Mouse (Mus musculus) kidney, postnatal 0 days (tissue): ENCODE measurements at regions not wholly inside any gene's neighbourhood (a gene's known extent, or its start where the extent isn't known, plus 50 kb on each side); places are given as distances from the start of the nearest gene placed in this dataset.
A peak's percentile ranks its signal among the peaks of the same experiment; 100 is the strongest.

Source experiments
- ATAC-seq: fragments of 200-750 bp; cut with Nextera tagmentation; replicated peaks from 2 replicates; pipeline ENCODE4 v1.8.0; 2017; ENCODE audit warnings: low read depth, moderate number of reproducible peaks, moderate TSS enrichment, moderate library complexity; ENCODE audit not compliant: low FRiP score
- DNase-seq: peaks from one replicate; pipeline ENCODE4 v3.0.0-alpha.2; 2016; ENCODE audit warnings: low spot score
- H3K27ac ChIP-seq: fragments of 300-500 bp; sonication (generic); 2 replicates; pipeline ENCODE4 v1.5.1; 2014; ENCODE audit warnings: mild to moderate bottlenecking
- H3K27me3 ChIP-seq: fragments of 300-500 bp; sonication (generic); 2 replicates; pipeline ENCODE4 v1.6.1; 2014; ENCODE audit warnings: low read length, mixed read lengths; ENCODE audit not compliant: insufficient read depth
- H3K36me3 ChIP-seq: fragments of 300-500 bp; sonication (generic); 2 replicates; pipeline ENCODE4 v1.6.1; 2014; ENCODE audit warnings: low read length, mixed read lengths; ENCODE audit not compliant: insufficient read depth
- H3K4me1 ChIP-seq: fragments of 300-500 bp; sonication (generic); replicated peaks from 2 replicates; pipeline ENCODE4 v1.6.1; 2014; ENCODE audit warnings: antibody characterized with exemption, low read length, mixed read lengths; ENCODE audit not compliant: insufficient read depth
- H3K4me2 ChIP-seq: fragments of 300-500 bp; sonication (generic); 2 replicates; pipeline ENCODE4 v1.6.1; 2014; ENCODE audit warnings: mild to moderate bottlenecking, low read length, moderate library complexity, mixed read lengths
- H3K4me3 ChIP-seq: fragments of 300-500 bp; sonication (generic); replicated peaks from 2 replicates; pipeline ENCODE4 v1.5.1; 2014; ENCODE audit warnings: low read depth, low read length
- H3K9ac ChIP-seq: fragments of 300-500 bp; sonication (generic); 2 replicates; pipeline ENCODE4 v1.6.1; 2014; ENCODE audit warnings: low read depth, low read length
- H3K9me3 ChIP-seq: fragments of 300-500 bp; sonication (generic); replicated peaks from 2 replicates; pipeline ENCODE4 v1.6.1; 2016; ENCODE audit warnings: low read length, inconsistent platforms, mixed read lengths
- CTCF ChIP-seq: IDR thresholded peaks from 2 replicates; pipeline ENCODE4 v1.5.1; 2016; ENCODE audit warnings: antibody characterized with exemption, low read depth, mild to moderate bottlenecking, moderate library complexity
- WGBS: fragments of 180-500 bp; shearing (Covaris S2); extraction: QIAGEN DNeasy Blood & Tissue Kit; methylation state at CpG from one replicate; pipeline ENCODE4 v1.1.7; 2014; 5-methylcytosine and 5-hydroxymethylcytosine counted together

DNA sequence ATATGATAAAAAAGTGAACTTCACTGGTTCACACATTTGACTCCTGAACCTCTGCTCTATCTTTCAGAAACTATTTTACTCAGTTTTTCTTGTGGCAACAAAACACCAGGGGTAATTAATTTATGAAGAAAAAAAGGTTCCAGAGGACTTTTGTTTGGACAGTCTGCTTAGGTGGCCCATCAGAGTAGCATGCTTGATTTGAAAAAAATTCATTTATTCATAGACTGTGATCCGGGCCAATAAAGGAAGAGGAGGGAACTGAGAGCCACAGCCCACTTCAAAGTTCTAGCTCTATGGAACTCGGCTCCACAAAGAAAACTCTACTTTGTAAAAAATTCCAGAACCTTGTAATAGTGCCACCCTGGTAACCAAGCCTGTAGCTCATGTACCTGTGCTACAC, 248.8 kb downstream of the Etv1 start:
- no peaks in the 10 kb centered on the region for H3K9me3 ChIP-seq
- no peak for DNase-seq
- no peak overlapping the region for H3K4me3 ChIP-seq
- TF ChIP-seq CTCF, result no peak
- H3K4me2 ChIP-seq, result no peak overlapping the region
- no peak for ATAC-seq
- 79% methylated on average over 2 of the region's 2 CpGs for WGBS
- no peaks in the 10 kb centered on the region for H3K36me3 ChIP-seq
- no peak overlapping the region for H3K27ac ChIP-seq
- no peaks in the 10 kb centered on the region for H3K27me3 ChIP-seq
- H3K4me1 ChIP-seq, result no peaks in the 10 kb centered on the region
- no peak overlapping the region for H3K9ac ChIP-seq

DNA sequence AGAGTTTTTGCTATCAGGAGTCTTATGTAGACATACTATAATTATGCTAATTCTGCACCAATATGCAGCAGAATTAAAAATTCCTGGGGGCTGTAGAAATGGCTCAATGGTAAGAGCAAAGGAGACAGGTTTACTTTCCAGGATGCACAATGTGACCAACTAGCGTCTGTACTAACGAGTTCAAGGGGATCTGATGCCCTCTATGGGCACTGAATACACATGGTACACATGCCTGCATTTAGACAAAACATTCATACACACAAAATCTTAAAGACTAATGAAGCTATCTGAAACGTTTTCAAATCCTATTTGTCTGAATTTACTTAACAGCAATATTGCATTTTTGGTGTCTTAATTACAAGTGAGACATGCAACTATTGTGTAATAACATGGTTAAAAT, 254.8 kb downstream of the Etv1 start:
- Histone ChIP-seq H3K4me3 (no peak overlapping the region), H3K36me3 (no peaks in the 10 kb centered on the region), H3K9ac (no peak overlapping the region), H3K27ac (no peak overlapping the region), H3K4me1 (no peaks in the 10 kb centered on the region), H3K9me3 (no peaks in the 10 kb centered on the region), H3K27me3 (no peaks in the 10 kb centered on the region), H3K4me2 (no peak overlapping the region)
- WGBS, result 83% methylated on average over 3 of the region's 3 CpGs
- DNase-seq (no peak), ATAC-seq (no peak)
- no peak for TF ChIP-seq CTCF

DNA sequence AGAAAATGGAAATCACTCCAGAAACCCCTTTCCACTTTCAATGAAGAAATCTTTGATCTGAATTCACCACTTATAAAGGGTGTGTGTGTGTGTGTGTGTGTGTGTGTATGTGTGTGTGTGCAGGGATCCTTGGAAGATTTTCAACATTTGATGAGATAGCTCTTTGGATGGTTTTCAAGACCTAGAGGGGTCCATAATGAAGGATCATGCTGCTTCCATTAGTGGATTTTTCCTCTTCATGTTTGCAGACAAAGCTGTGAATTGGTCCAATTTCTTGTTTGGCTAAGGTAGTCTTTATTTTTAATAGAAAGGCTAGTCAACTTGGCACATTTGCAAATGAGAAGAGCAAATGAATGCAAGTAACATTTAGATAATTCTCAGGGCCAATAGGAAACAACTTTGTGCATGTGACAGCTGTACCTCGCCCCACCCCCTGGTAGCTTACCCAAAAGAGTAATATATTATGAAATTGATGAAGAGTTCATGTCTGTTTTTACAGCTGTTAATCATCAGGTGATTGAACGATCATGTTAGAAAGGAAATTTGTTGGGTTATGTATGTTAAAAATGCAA, 257.4 kb downstream of the Etv1 start:
- no peak overlapping the region for H3K4me2 ChIP-seq
- no peak overlapping the region for H3K27ac ChIP-seq
- no peaks in the 10 kb centered on the region for H3K9me3 ChIP-seq
- TF ChIP-seq CTCF, result no peak
- WGBS, result 80% methylated on average over 2 of the region's 2 CpGs
- ATAC-seq (no peak), DNase-seq (no peak)
- H3K27me3 ChIP-seq, result no peaks in the 10 kb centered on the region
- no peaks in the 10 kb centered on the region for H3K4me1 ChIP-seq
- H3K9ac ChIP-seq, result no peak overlapping the region
- H3K36me3 ChIP-seq, result no peaks in the 10 kb centered on the region
- H3K4me3 ChIP-seq, result no peak overlapping the region

DNA sequence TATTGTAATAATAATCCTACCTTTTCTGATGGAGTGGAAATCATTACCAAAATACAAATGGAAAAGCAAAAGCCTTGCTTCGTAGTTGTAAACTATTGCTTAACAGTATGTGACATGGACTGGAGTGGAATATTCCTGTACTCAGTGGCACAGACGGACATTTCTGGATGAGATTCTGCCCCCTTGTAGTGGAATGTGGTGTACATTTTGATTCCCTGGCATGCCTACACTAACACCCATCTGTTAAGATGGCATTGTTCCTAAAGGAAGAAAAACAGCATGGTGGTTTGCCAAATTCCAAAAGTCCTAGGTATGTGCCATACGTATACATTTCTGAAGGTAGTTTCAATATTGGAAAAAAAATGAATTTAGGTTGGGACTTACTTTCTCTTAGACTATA, 258.9 kb downstream of the Etv1 start:
- ATAC-seq (no peak), DNase-seq (no peak)
- Histone ChIP-seq H3K27me3 (no peaks in the 10 kb centered on the region), H3K9ac (no peak overlapping the region), H3K9me3 (no peaks in the 10 kb centered on the region), H3K36me3 (no peaks in the 10 kb centered on the region), H3K4me2 (no peak overlapping the region), H3K4me3 (no peak overlapping the region), H3K4me1 (no peaks in the 10 kb centered on the region), H3K27ac (no peak overlapping the region)
- WGBS, result 83% methylated on average over 3 of the region's 3 CpGs
- TF ChIP-seq CTCF, result no peak

DNA sequence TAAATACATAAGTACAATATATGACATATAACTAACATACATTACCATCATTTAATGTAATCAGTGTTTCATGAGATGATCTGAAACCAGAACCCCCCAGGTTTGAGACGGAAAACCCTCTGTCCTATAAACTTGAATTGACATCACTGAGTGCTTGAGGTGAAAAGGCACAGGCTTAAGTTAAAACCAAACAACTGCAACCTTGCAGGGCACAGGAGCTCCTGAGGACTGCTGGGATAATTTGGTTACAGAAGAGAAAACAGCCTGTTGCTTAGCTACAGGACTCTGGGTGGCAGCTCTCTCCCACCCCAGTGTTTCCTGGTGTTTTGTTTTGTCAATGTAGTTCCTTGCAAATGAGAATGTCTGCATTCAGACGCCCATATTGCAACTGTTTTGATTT, 259.5 kb downstream of the Etv1 start:
- H3K4me3 ChIP-seq, result no peak overlapping the region
- ATAC-seq (no peak), DNase-seq (no peak)
- TF ChIP-seq CTCF, result no peak
- no peaks in the 10 kb centered on the region for H3K4me1 ChIP-seq
- no peak overlapping the region for H3K4me2 ChIP-seq
- WGBS, result 35% methylated on average over 2 of the region's 2 CpGs
- no peaks in the 10 kb centered on the region for H3K27me3 ChIP-seq
- no peak overlapping the region for H3K27ac ChIP-seq
- H3K9ac ChIP-seq, result no peak overlapping the region
- H3K36me3 ChIP-seq, result no peaks in the 10 kb centered on the region
- H3K9me3 ChIP-seq, result no peaks in the 10 kb centered on the region

DNA sequence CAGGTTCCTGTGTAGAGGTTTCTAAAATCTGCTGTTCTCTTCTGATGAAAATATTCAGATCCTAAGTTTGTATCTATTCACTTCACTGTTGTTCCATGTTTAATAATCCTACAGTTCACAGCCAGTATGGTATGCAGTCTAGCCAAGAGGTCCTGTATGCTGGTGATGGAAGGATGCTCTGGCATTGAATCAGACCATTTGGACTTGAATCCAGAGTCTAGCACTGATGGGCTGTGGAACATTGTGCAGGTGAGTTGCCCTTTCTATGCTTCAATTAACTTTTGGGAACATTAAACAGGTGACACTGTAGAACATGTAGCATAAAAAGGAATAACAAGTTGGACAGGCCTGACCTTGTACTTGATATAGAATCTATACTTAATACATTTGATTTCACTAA, 267.9 kb downstream of the Etv1 start:
- Histone ChIP-seq H3K9me3 (no peaks in the 10 kb centered on the region), H3K4me1 (no peaks in the 10 kb centered on the region), H3K9ac (no peak overlapping the region), H3K27me3 (no peaks in the 10 kb centered on the region), H3K4me2 (no peak overlapping the region), H3K27ac (no peak overlapping the region), H3K36me3 (no peaks in the 10 kb centered on the region), H3K4me3 (no peak overlapping the region)
- no peak for TF ChIP-seq CTCF
- no peak for ATAC-seq
- no peak for DNase-seq

DNA sequence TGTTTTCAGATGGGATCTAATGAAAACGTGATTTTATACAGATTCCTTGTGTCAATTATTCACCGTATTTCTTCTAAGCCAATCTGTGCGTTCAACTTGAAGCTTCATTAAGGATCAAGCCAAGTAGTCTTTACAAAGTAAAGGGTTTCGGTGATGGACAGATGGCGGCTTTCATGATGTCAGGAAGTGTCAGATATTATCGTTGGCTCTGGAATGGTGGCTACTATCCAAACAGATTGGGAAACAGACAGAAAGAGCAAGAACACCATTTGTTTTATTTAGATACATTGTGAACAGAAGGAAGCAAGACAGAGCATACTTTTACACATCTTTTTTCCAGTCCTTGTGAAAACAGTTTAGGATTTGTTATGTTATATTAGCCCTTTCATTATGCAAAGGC, 269.3 kb downstream of the Etv1 start:
- H3K9ac ChIP-seq, result no peak overlapping the region
- H3K27me3 ChIP-seq, result no peaks in the 10 kb centered on the region
- peak; percentile 8 for DNase-seq
- no peaks in the 10 kb centered on the region for H3K9me3 ChIP-seq
- no peak for TF ChIP-seq CTCF
- ATAC-seq, result no peak
- no peak overlapping the region for H3K4me3 ChIP-seq
- H3K36me3 ChIP-seq, result no peaks in the 10 kb centered on the region
- no peak overlapping the region for H3K4me2 ChIP-seq
- no peaks in the 10 kb centered on the region for H3K4me1 ChIP-seq
- H3K27ac ChIP-seq, result no peak overlapping the region
- 67% methylated on average over 6 of the region's 6 CpGs for whole genome bisulfite sequencing
